Mouse (Mus musculus) midbrain, embryonic 16.5 days (tissue): ENCODE measurements around the gene Shcbp1l. TPM values are rescaled to one million over a fixed set of nuclear protein-coding genes. Genes with fewer than 3 reads are reported as not detected.
"Not testable (repeated sequence)": the region's sequence is repeated elsewhere in the genome, so short reads cannot be mapped to it uniquely, and the experiment has no call there.

ENCODE experiments used
- ATAC-seq: fragments of 200-750 bp; cut with Nextera tagmentation; 2 replicates; pipeline ENCODE4 v1.8.0; 2017; ENCODE audit warnings: moderate TSS enrichment
- H3K27ac ChIP-seq: fragments of 300-500 bp; sonication (generic); 2 replicates; pipeline ENCODE4 v1.5.1; 2014; ENCODE audit warnings: mild to moderate bottlenecking, low read length, mixed read lengths
- H3K27me3 ChIP-seq: fragments of 300-500 bp; sonication (generic); 2 replicates; pipeline ENCODE4 v1.6.1; 2014; ENCODE audit warnings: low read depth, low read length, mixed read lengths; ENCODE audit not compliant: control insufficient read depth, insufficient read depth
- H3K36me3 ChIP-seq: fragments of 300-500 bp; sonication (generic); 2 replicates; pipeline ENCODE4 v1.6.1; 2014; ENCODE audit warnings: mild to moderate bottlenecking, low read length, moderate library complexity, mixed read lengths; ENCODE audit not compliant: control insufficient read depth, insufficient read depth
- H3K4me1 ChIP-seq: fragments of 300-500 bp; sonication (generic); 2 replicates; pipeline ENCODE4 v1.6.1; 2014; ENCODE audit warnings: mild to moderate bottlenecking, low read length, mixed read lengths; ENCODE audit not compliant: control insufficient read depth, insufficient read depth
- H3K4me2 ChIP-seq: fragments of 300-500 bp; sonication (generic); 2 replicates; pipeline ENCODE4 v1.6.1; 2014; ENCODE audit warnings: mild to moderate bottlenecking, low read length, mixed read lengths
- H3K4me3 ChIP-seq: fragments of 300-500 bp; sonication (generic); 2 replicates; pipeline ENCODE4 v1.5.1; 2014; ENCODE audit warnings: low read depth, mild to moderate bottlenecking, low read length, moderate library complexity, mixed read lengths
- H3K9ac ChIP-seq: fragments of 300-500 bp; sonication (generic); 2 replicates; pipeline ENCODE4 v1.6.1; 2014; ENCODE audit warnings: low read depth, low read length, mixed read lengths
- H3K9me3 ChIP-seq: fragments of 300-500 bp; sonication (generic); replicated peaks from 2 replicates; pipeline ENCODE4 v1.6.1; 2014; ENCODE audit warnings: mild to moderate bottlenecking, low read length, mixed read lengths; ENCODE audit not compliant: control insufficient read depth, poor library complexity, severe bottlenecking
- WGBS: fragments of 180-500 bp; shearing (Covaris S2); extraction: QIAGEN DNeasy Blood & Tissue Kit; methylation state at CpG from one replicate; pipeline ENCODE4 v1.1.7; 2014; 5-methylcytosine and 5-hydroxymethylcytosine counted together
- polyA plus RNA-seq: library from polyadenylated mRNA; unstranded; fragments of >200 nt; fragmentation: Nextera tagmentation; extraction: Ambion mirVana; gene quantifications from 2 replicates; pipeline ENCODE4 v1.2.1, GENCODE M21; 2015

The Shcbp1l gene
- polyA plus RNA-seq, 1 experiment from 2014 or later: 0.46 TPM

DNA sequence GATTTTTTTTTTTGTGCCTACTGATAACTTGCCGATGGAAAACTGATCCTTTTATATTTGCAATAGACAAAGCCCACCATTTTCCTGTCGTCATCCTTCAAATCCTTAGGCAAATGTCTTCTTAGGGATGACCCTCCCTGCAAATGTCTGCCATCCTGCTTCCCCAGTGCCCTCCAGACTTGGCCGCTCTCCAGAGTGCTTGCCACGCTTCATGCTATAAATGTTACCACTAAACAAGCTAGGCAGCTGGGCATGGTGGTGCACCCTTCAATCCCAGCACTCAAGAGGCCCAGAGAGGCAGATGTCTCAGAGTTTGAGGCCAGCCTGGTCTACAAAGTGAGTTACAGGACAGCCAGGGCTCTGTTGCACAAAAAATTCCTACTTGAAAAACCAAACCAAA, 29.3 kb upstream of the Shcbp1l start:
- H3K4me1 ChIP-seq, H3K9me3 ChIP-seq, H3K4me2 ChIP-seq, H3K4me3 ChIP-seq, H3K36me3 ChIP-seq, H3K9ac ChIP-seq, H3K27me3 ChIP-seq, H3K27ac ChIP-seq, ATAC-seq: not testable (repeated sequence)
- 85% methylated on average over 4 of the region's 4 CpGs for WGBS

DNA sequence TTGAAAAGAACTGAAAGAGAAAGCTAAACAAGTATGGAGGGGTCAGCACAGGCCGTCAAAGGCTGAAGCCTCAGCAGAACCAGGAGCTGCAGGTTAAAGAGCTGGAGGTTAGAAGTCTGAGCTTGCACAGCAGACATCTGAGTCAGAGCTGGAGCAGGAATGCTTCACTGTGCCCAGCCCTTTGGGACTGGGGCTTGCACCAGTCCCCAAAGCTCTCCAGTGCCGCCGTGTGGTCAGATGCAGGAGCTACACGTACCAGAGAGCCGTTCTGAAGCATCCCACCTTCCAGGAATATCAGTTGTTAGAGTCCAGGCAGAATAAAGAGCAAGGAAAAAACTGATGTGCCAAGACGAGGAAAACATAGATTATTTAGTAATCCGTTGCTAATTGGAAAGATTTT, 23.2 kb upstream of the Shcbp1l start:
- Histone ChIP-seq H3K9ac (no peak overlapping the region), H3K4me1 (no peaks in the 10 kb centered on the region), H3K36me3 (no peaks in the 10 kb centered on the region), H3K4me3 (no peak overlapping the region), H3K9me3 (no peaks in the 10 kb centered on the region), H3K27me3 (no peaks in the 10 kb centered on the region), H3K27ac (no peak overlapping the region), H3K4me2 (no peak overlapping the region)
- WGBS: 1% methylated on average over 7 of the region's 7 CpGs
- ATAC-seq: peak; percentile 86

DNA sequence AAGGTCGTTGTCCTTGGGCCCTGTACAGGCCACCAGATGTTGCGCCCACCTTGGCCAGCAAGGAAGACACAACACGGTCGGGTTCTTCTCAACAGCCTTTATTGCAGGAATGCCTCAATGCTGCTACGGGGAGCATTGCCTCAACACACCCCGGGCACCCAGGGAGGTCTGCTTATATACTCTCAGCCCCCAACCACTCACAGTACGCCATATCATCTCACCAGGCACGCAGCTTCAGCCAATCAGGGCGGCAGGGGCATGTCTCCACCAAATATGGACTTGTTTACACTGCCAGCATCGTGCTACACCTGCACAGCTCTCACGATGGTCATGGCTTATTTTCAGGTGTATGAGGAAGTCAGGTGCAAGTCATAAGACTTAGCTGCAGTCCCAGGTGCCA, 17.3 kb upstream of the Shcbp1l start:
- not testable (repeated sequence) for H3K9ac ChIP-seq, H3K4me2 ChIP-seq, H3K27me3 ChIP-seq, H3K27ac ChIP-seq, H3K9me3 ChIP-seq, ATAC-seq, H3K4me1 ChIP-seq, H3K36me3 ChIP-seq, H3K4me3 ChIP-seq
- WGBS: 89% methylated on average over 11 of the region's 11 CpGs

DNA sequence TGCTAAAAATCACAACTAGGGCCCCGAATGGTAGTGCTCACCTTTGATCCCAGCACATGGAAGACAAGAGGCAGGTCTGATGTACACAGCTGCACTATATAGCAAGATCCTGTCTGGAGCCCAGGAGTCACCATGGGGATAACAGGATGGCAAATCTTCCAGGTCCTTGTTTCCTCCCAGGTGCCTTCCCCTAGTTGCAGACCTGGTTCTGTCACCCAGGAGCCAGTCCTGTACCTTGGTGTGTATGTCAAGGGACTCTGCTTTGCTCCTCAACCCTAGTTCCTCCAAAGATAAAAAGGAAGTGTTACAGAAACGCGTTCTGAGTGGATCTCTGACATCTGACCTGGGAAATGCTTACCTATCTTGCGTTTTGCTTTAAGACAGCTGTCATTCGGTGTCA, 16.7 kb upstream of the Shcbp1l start:
- not testable (repeated sequence) for H3K27me3 ChIP-seq, H3K4me3 ChIP-seq, H3K4me1 ChIP-seq, H3K9ac ChIP-seq, H3K36me3 ChIP-seq, H3K4me2 ChIP-seq, ATAC-seq, H3K27ac ChIP-seq, H3K9me3 ChIP-seq
- 94% methylated on average over 5 of the region's 5 CpGs for WGBS

DNA sequence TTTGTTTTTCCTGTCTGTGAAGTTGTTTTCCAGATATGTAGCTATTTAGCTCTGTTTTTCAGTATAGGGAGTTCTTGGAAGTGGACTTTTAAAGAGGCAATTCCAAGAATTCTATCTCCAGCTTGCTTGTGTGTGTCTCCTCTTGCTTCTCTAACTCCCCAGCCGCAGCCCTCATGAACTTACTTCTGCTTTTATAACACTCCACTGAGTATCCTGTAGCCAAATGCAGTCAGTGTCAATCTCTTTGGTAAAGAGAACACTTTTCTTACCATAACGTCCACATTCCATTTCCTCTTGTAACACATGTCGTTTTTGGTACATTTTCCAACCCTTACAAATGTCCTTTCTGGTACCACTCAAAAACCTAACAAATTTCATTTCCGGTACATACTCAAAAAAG, 14.0 kb upstream of the Shcbp1l start:
- not testable (repeated sequence) for H3K4me1 ChIP-seq, ATAC-seq, H3K4me2 ChIP-seq, H3K4me3 ChIP-seq, H3K27ac ChIP-seq, H3K9me3 ChIP-seq, H3K36me3 ChIP-seq, H3K27me3 ChIP-seq, H3K9ac ChIP-seq
- WGBS: 100% methylated on average over 1 of the region's 4 CpGs

DNA sequence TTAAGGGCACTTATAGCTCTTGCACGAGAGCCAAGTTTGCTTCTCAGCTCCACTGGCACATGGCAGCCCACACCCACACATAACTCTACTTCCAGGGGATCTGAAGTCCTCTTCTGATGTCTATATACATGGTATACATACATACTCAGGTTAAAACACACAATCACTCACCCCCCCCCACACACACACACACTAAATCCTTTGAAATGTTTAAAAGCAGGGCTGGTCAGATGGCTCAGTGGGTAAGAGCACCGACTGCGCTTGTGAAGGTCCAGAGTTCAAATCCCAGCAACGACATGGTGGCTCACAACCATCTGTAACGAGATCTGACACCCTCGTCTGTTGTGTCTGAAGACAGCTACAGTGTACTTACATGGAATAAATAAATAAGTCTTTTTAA, 13.2 kb upstream of the Shcbp1l start:
- H3K36me3 ChIP-seq: no peaks in the 10 kb centered on the region
- H3K9ac ChIP-seq: no peak overlapping the region
- no peak overlapping the region for H3K4me3 ChIP-seq
- no peaks in the 10 kb centered on the region for H3K27me3 ChIP-seq
- 86% methylated on average over 6 of the region's 6 CpGs for WGBS
- no peaks in the 10 kb centered on the region for H3K4me1 ChIP-seq
- H3K9me3 ChIP-seq: no peaks in the 10 kb centered on the region
- H3K4me2 ChIP-seq: no peak overlapping the region
- ATAC-seq: no peak
- no peak overlapping the region for H3K27ac ChIP-seq

DNA sequence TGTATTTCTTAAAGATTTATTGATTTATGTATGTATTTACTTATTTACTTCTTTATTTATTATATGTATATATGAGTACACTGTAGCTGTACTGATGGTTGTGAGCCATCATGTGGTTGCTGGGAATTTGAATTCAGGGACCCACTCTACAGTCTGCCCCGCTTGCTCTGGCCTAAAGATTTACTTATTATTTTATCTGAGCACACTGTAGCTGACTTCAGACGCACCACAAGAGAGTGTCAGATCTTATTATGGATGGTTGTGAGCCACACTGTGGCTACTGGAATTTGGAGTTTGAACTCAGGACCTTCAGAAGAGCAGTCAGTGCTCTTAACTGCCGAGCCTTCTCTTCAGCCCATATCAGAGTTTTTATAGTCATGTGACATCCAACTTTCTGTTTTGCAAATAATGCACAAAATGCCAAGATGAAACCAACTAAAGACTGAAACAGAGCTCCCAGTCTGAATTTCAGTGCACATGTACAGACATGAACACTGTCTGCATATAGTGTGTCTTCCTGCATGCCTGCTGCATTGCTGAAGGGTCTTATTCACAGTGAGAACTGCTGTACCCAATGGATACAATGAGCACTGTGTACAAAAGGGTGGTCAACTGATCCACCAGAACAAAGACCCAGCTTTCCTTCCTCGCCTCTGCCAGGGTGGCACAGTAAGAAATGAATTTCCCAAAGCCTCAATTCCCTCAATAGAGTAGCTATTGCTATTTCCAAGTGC, 12.1 kb upstream of the Shcbp1l start:
- not testable (repeated sequence) for ATAC-seq, H3K9me3 ChIP-seq, H3K4me1 ChIP-seq, H3K4me3 ChIP-seq, H3K27me3 ChIP-seq, H3K9ac ChIP-seq, H3K27ac ChIP-seq, H3K4me2 ChIP-seq, H3K36me3 ChIP-seq
- 80% methylated on average over 3 of the region's 4 CpGs for WGBS

DNA sequence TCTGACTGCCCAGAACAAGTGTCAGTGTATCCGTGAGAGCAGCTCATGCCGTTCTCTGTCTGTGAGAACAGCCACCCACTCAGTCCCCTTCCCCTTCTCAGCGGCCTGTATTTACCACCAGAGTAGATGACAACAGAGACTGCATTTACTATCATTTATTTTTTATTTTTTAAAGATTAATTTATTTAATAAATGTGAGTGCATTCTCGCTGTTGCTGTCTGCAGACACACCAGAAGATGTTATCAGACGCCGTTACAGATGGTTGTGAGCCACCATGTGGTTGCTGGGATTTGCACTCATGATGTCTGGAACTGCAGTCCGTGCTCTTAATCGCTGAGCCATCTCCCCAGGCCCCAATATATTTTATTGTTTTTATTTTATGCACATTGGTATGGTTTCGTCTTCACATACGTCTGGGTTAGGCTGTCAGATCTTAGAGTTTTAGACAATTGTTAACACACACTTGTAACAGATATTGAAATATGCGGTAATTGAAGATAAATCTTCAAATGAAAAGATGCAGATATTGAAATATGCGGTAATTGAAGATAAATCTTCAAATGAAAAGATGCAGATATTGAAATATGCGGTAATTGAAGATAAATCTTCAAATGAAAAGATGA, 11.5 kb upstream of the Shcbp1l start:
- H3K4me2 ChIP-seq, H3K4me3 ChIP-seq, H3K9me3 ChIP-seq, H3K27me3 ChIP-seq, H3K4me1 ChIP-seq, H3K9ac ChIP-seq, H3K27ac ChIP-seq, H3K36me3 ChIP-seq, ATAC-seq: not testable (repeated sequence)
- WGBS: 76% methylated on average over 13 of the region's 13 CpGs

DNA sequence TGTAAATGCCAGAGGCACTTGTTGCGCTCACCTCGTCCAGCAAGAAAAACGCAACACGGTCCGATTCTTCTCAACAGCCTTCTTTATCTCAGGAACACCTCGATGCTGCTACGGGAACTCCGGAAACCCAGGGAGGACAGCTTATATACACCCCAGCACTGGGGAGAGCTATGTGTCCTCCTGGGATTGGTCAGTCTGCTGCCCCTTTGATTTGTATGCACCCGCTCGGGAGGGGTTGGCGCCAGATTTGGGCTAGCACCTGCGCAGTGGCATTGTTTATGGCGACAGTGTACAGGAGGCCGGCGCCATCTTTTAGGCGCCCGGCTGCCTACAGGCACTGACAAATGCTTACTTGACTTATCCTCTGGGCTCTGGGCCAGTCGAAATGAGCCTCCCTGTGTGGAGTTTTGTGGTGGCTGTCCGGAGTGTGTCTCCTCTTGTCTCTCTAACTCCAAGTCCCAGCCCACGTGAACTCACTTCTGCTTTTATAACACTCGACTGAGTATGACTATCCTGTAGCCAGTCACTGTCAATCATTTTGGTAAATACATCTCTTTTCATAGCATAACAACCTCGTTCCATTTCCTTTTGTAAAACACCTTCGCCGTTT, 10.7 kb upstream of the Shcbp1l start:
- WGBS: 88% methylated on average over 24 of the region's 24 CpGs
- H3K4me2 ChIP-seq, H3K27ac ChIP-seq, H3K9ac ChIP-seq, ATAC-seq, H3K9me3 ChIP-seq, H3K36me3 ChIP-seq, H3K27me3 ChIP-seq, H3K4me1 ChIP-seq, H3K4me3 ChIP-seq: not testable (repeated sequence)
